Mouse (Mus musculus) midbrain, postnatal 0 days (tissue): ENCODE results near the gene Gca. TPM values are rescaled to one million over a fixed set of nuclear protein-coding genes. Genes with fewer than 3 reads are reported as not detected.

Experiments
- ATAC-seq: fragments of 200-750 bp; cut with Nextera tagmentation; 2 replicates; pipeline ENCODE4 v1.8.0; 2017; ENCODE audit warnings: moderate number of reproducible peaks, mild to moderate bottlenecking, moderate TSS enrichment, moderate library complexity; ENCODE audit not compliant: low FRiP score
- DNase-seq: peaks from one replicate; pipeline ENCODE4 v3.0.0-alpha.2; 2015; ENCODE audit warnings: low spot score
- H3K27ac ChIP-seq: fragments of 300-500 bp; sonication (generic); 2 replicates; pipeline ENCODE4 v1.5.1; 2014; ENCODE audit warnings: low read depth, mild to moderate bottlenecking, low read length, mixed read lengths
- H3K27me3 ChIP-seq: fragments of 300-500 bp; sonication (generic); 2 replicates; pipeline ENCODE4 v1.6.1; 2014; ENCODE audit warnings: low read length, control low read depth, mixed read lengths; ENCODE audit not compliant: insufficient read depth
- H3K36me3 ChIP-seq: fragments of 300-500 bp; sonication (generic); 2 replicates; pipeline ENCODE4 v1.6.1; 2014; ENCODE audit warnings: low read length, control low read depth, mixed read lengths; ENCODE audit not compliant: insufficient read depth
- H3K4me1 ChIP-seq: fragments of 300-500 bp; sonication (generic); 2 replicates; pipeline ENCODE4 v1.6.1; 2014; ENCODE audit warnings: mild to moderate bottlenecking, control low read depth, antibody characterized with exemption, low read length, mixed read lengths; ENCODE audit not compliant: insufficient read depth
- H3K4me2 ChIP-seq: fragments of 300-500 bp; sonication (generic); 2 replicates; pipeline ENCODE4 v1.6.1; 2014; ENCODE audit warnings: low read depth, mild to moderate bottlenecking, low read length, mixed read lengths; ENCODE audit not compliant: poor library complexity, severe bottlenecking
- H3K4me3 ChIP-seq: fragments of 300-500 bp; sonication (generic); 2 replicates; pipeline ENCODE4 v1.5.1; 2014; ENCODE audit warnings: low read depth, mild to moderate bottlenecking, low read length, moderate library complexity
- H3K9ac ChIP-seq: fragments of 300-500 bp; sonication (generic); replicated peaks from 2 replicates; pipeline ENCODE4 v1.6.1; 2014; ENCODE audit warnings: mild to moderate bottlenecking, low read length, moderate library complexity, mixed read lengths; ENCODE audit not compliant: poor library complexity, severe bottlenecking
- H3K9me3 ChIP-seq: fragments of 300-500 bp; sonication (generic); 2 replicates; pipeline ENCODE4 v1.6.1; 2016; ENCODE audit warnings: low read length, control low read depth
- CTCF ChIP-seq: IDR thresholded peaks from 2 replicates; pipeline ENCODE4 v1.5.1; 2016; ENCODE audit warnings: antibody characterized with exemption, mild to moderate bottlenecking
- WGBS: fragments of 180-500 bp; shearing (Covaris S2); extraction: QIAGEN DNeasy Blood & Tissue Kit; methylation state at CpG from one replicate; pipeline ENCODE4 v1.1.7; 2014; 5-methylcytosine and 5-hydroxymethylcytosine counted together
- polyA plus RNA-seq: library from polyadenylated mRNA; unstranded; fragments of >200 nt; fragmentation: Nextera tagmentation; extraction: Ambion mirVana; gene quantifications from 2 replicates; pipeline ENCODE4 v1.2.1, GENCODE M21; 2015
- total RNA-seq: library from RNA; depleted of rRNA; stranded (reverse); fragments of >200 nt; gene quantifications from 2 replicates; pipeline ENCODE4 v1.2.3, GENCODE M21; 2014; rRNA removed

The Gca gene
- total and polyA plus RNA-seq, 2 experiments from 2014 or later: 1.2 to 3.6 TPM

DNA sequence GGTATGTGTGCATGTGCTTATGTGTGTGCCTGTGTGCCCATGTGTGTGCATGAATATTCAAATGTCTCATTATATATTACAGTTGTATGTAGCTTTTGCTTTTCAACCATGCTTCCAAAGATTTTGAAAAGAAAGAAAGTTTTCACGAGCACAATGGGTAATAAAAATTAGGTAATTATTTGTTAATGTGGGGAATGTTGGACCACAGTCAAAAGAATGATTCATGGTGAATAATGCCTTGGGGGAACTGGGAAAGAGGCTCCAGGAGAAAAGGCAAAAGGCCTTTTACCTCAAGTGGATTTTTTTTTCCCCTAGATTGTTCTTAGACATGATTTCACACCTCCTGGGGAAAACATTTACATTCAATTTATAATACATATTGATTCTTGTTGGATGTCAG, 61.9 kb downstream of the Gca start:
- no peak overlapping the region for H3K27ac ChIP-seq
- no peak for TF ChIP-seq CTCF
- no peaks in the 10 kb centered on the region for H3K4me1 ChIP-seq
- H3K27me3 ChIP-seq: no peaks in the 10 kb centered on the region
- 76% methylated on average over 1 of the region's 1 CpGs for WGBS
- H3K4me2 ChIP-seq: no peak overlapping the region
- no peak for ATAC-seq
- no peak overlapping the region for H3K9ac ChIP-seq
- no peak overlapping the region for H3K4me3 ChIP-seq
- DNase-seq: no peak
- H3K36me3 ChIP-seq: no peaks in the 10 kb centered on the region
- H3K9me3 ChIP-seq: no peaks in the 10 kb centered on the region

DNA sequence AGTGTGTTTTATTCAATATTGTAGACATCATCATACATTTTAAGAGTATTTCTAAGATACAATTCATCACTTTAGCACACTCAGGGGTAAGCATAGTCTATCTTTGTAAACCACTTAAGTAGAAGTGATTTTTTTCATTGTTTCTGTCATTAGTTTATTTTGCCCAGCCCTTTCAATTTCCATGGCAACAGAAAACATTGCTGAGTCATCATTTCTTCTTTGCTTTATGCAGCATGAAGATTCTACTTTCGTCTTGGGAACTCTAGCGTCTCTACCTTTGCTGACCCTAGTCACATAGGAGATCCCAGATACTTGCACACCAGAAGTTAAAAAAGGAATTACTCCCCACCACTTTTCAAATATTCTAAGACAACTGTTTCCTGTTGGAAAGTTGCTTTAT, 63.6 kb downstream of the Gca start:
- no peaks in the 10 kb centered on the region for H3K27me3 ChIP-seq
- H3K27ac ChIP-seq: no peak overlapping the region
- no peaks in the 10 kb centered on the region for H3K36me3 ChIP-seq
- ATAC-seq (no peak), DNase-seq (no peak)
- no peak overlapping the region for H3K4me2 ChIP-seq
- 93% methylated on average over 2 of the region's 2 CpGs for WGBS
- no peak overlapping the region for H3K9ac ChIP-seq
- no peaks in the 10 kb centered on the region for H3K4me1 ChIP-seq
- no peak for TF ChIP-seq CTCF
- no peak overlapping the region for H3K4me3 ChIP-seq
- H3K9me3 ChIP-seq: no peaks in the 10 kb centered on the region

DNA sequence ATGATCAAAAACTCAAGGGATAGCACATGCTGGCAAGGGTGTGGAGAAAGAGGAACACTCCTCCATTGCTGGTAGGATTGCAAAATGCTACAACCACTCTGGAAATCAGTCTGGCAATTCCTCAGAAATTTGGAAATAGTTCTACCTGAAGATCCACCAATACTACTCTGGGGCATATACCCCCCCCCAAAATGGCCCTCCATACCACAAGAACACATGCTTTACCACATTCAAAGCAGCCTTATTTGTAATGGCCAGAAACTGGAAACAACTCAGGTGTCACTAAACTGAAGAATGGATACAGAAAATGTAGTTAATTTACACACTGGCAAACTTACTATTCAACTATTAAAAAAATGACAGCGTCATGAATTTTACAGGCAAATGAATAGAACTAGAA, 66.6 kb downstream of the Gca start:
- H3K4me2 ChIP-seq: no peak overlapping the region

DNA sequence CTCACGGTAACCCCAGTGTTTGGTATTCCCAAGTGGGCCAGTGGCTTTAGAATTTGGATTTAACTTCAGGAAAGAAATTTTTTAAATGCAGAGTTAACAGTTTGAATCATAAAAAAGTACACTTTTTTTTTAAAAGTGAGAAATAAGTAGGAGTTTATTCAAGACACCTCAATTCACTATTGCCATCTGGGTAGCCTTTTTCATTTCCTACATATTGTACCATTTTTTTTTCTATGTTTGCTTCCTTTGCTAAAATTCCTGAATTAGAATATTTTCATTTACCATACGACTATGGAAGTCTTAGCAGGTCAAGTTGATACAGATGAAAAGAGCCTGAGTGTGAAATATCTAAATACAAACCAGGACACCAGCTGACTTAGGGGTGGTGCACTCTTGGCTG, 79.0 kb downstream of the Gca start:
- Histone ChIP-seq H3K36me3 (0 out of 2 replicates have a peak, but pooled peaks cover 2% of the 10 kb centered on the region), H3K4me3 (no peak overlapping the region), H3K4me1 (no peaks in the 10 kb centered on the region), H3K27ac (no peak overlapping the region), H3K9me3 (no peaks in the 10 kb centered on the region), H3K27me3 (no peaks in the 10 kb centered on the region), H3K4me2 (no peak overlapping the region), H3K9ac (no peak overlapping the region)
- no peak for TF ChIP-seq CTCF
- DNase-seq (no peak), ATAC-seq (no peak)
- 72% methylated on average over 2 of the region's 2 CpGs for WGBS

More for the DNA sequence above, 66.6 kb downstream of the Gca start:
- Histone ChIP-seq H3K9me3 (no peaks in the 10 kb centered on the region), H3K4me1 (no peaks in the 10 kb centered on the region), H3K9ac (no peak overlapping the region), H3K27ac (no peak overlapping the region), H3K36me3 (no peaks in the 10 kb centered on the region), H3K27me3 (no peaks in the 10 kb centered on the region), H3K4me3 (no peak overlapping the region)
- WGBS: 86% methylated on average over 1 of the region's 1 CpGs
- TF ChIP-seq CTCF: no peak
- DNase-seq (no peak), ATAC-seq (no peak)

Other genes starting within 250 kb of the Gca start
- gene Gcg, start 180.6 kb upstream of the Gca start, total RNA-seq: not detected in 2 replicates
- 0.23 TPM in 1 of 2 replicates, not detected in the other for gene Gcg, start 180.6 kb upstream of the Gca start, polyA plus RNA-seq
- 0.77 and 1.7 TPM in 2 replicates for gene Fap, start 90.2 kb upstream of the Gca start, total RNA-seq
- 0.49 and 0.52 TPM in 2 replicates for gene Fap, start 90.2 kb upstream of the Gca start, polyA plus RNA-seq
- 1.2 and 2.7 TPM in 2 replicates for gene Ifih1, start 18.0 kb upstream of the Gca start, total RNA-seq
- gene Ifih1, start 18.0 kb upstream of the Gca start, polyA plus RNA-seq: 1.3 and 1.9 TPM in 2 replicates